9 mouse cellular contexts compared by ENCODE assay signal in genomic region chr8:127588313-127588712, GRCm38 (mm10).
A peak's percentile ranks its signal among the peaks of the same experiment; 100 is the strongest.
DNase-seq lines count a peak whose midpoint lies in the region; ATAC-seq and TF ChIP-seq lines count a peak whose summit lies in the region.
"Had no signal": no experiment of that assay in that cellular context is flagged by ENCODE, and none has a peak within 500 bp of the region (broad histone marks: within the 10 kb centered on the region; RNA-seq: fewer than 3 reads in every experiment).

No protein-coding gene starts in this region.

- no peak for DNase-seq in hindbrain, postnatal 0 days (ENCODE audit: low spot score)
- no peak for DNase-seq in hindbrain, embryonic 14.5 days (ENCODE audit: low spot score)
- DNase-seq in A20 (ENCODE audit: low read depth, low spot score) (peak; percentile 9), Patski (ENCODE audit: low read depth, low spot score) (no peak)
- no peak for DNase-seq in frontal cortex, postnatal 36 days (ENCODE audit: low spot score in 2 of 2)

- 65% methylated on average over 4 of the region's 4 CpGs for WGBS in hindbrain, postnatal 0 days
- whole genome bisulfite sequencing in hindbrain, embryonic 14.5 days, result 73% methylated on average over 4 of the region's 4 CpGs

- H3K9me3 ChIP-seq in hindbrain, postnatal 0 days (ENCODE audit: low read length), result no peaks in the 10 kb centered on the region
- H3K9me3 ChIP-seq in hindbrain, embryonic 14.5 days (ENCODE audit: control insufficient read depth, low read length), result no peaks in the 10 kb centered on the region
- H3K9me3 ChIP-seq: embryonic facial prominence, embryonic 13.5 days had no signal

- H3K9ac ChIP-seq in hindbrain, postnatal 0 days (replicated peaks; ENCODE audit: low read length), result no peak overlapping the region
- H3K9ac ChIP-seq in hindbrain, embryonic 14.5 days, result no peak overlapping the region
- H3K9ac ChIP-seq: embryonic facial prominence, embryonic 13.5 days had no signal

- H3K36me3 ChIP-seq in hindbrain, postnatal 0 days (ENCODE audit: insufficient read depth, low read length), result no peaks in the 10 kb centered on the region
- no peaks in the 10 kb centered on the region for H3K36me3 ChIP-seq in hindbrain, embryonic 14.5 days (replicated peaks; ENCODE audit: control insufficient read depth, insufficient read depth)

- in situ Hi-C loops in Patski (cut with MboI; ENCODE audit: low pct_unique_long_range_greater_than_20kb), result loop anchor here (5.0 to 10.0 kb wide), 3 partner anchors 256 to 906 kb away; no protein-coding TSS in a partner anchor

- TF ChIP-seq CTCF in hindbrain, postnatal 0 days (IDR thresholded peaks at IDR 0.05; ENCODE audit: low read depth), result peak; percentile 52
- peak; percentile 73 for TF ChIP-seq CTCF in Patski (IDR thresholded peaks at IDR 0.05)

- H3K4me3 ChIP-seq in hindbrain, postnatal 0 days (ENCODE audit: low read length), result no peak overlapping the region
- no peak overlapping the region for H3K4me3 ChIP-seq in hindbrain, embryonic 14.5 days (replicated peaks; ENCODE audit: low read length)
- H3K4me3 ChIP-seq: embryonic facial prominence, embryonic 13.5 days had no signal

- H3K27ac ChIP-seq in hindbrain, postnatal 0 days, result no peak overlapping the region
- no peak overlapping the region for H3K27ac ChIP-seq in hindbrain, embryonic 14.5 days
- H3K27ac ChIP-seq: embryonic facial prominence, embryonic 13.5 days had no signal

- H3K27me3 ChIP-seq in hindbrain, postnatal 0 days (ENCODE audit: insufficient read depth, low read length), result no peaks in the 10 kb centered on the region
- no peaks in the 10 kb centered on the region for H3K27me3 ChIP-seq in hindbrain, embryonic 14.5 days (ENCODE audit: control insufficient read depth, insufficient read depth, low read length)
- H3K27me3 ChIP-seq in Patski, result no peaks in the 10 kb centered on the region
- H3K27me3 ChIP-seq: embryonic facial prominence, embryonic 13.5 days had no signal

- H3K4me2 ChIP-seq in hindbrain, postnatal 0 days (ENCODE audit: low read depth, low read length), result no peak overlapping the region
- no peak overlapping the region for H3K4me2 ChIP-seq in hindbrain, embryonic 14.5 days (replicated peaks)
- H3K4me2 ChIP-seq: embryonic facial prominence, embryonic 13.5 days had no signal

- POLR2A ChIA-PET in Patski (lab: Charles Lee), result no interaction called here

- H3K4me1 ChIP-seq in hindbrain, postnatal 0 days (ENCODE audit: insufficient read depth, low read length), result no peaks in the 10 kb centered on the region
- no peaks in the 10 kb centered on the region; the same call in 1 of the 2 replicates for H3K4me1 ChIP-seq in hindbrain, embryonic 14.5 days (replicated peaks; ENCODE audit: control insufficient read depth, insufficient read depth, low read length)
- H3K4me1 ChIP-seq: embryonic facial prominence, embryonic 13.5 days had no signal

- ATAC-seq in hindbrain, postnatal 0 days, result no peak
- ATAC-seq in hindbrain, embryonic 14.5 days (ENCODE audit: low FRiP score), result no peak
- ATAC-seq in Patski, result no peak
- peak; percentile 53; the same call in 1 of the 2 replicates for ATAC-seq in common myeloid progenitor, adult 5-6 weeks (replicated peaks; ENCODE audit: low read depth, poor library complexity, severe bottlenecking)
- peak; percentile 53; the same call in 1 of the 2 replicates for ATAC-seq in megakaryocyte, adult 5-6 weeks (ENCODE audit: poor library complexity, severe bottlenecking)
- ATAC-seq in erythroblast, adult 5-6 weeks (replicated peaks; ENCODE audit: low FRiP score, poor library complexity, severe bottlenecking), result no peak

- CTCF ChIA-PET in Patski (lab: Charles Lee), result interaction anchor here (0.8 to 4.2 kb wide), 7 partner anchors 9 to 776 kb away, joined by 3 to 22 read pairs (median 5); no protein-coding TSS in a partner anchor

Comparison
In these comparisons a context has a peak if more than half of its experiments do, and no peak if none do; other contexts are left out.
1. ATAC-seq: peak in common myeloid progenitor, adult 5-6 weeks (single experiment) and megakaryocyte, adult 5-6 weeks (single experiment); none in hindbrain, postnatal 0 days (single experiment), hindbrain, embryonic 14.5 days (single experiment), Patski (single experiment) and erythroblast, adult 5-6 weeks (single experiment).